Mouse (Mus musculus) G1E-ER4 (cell line): ENCODE measurements around the gene Mettl24. TPM values are rescaled to one million over a fixed set of nuclear protein-coding genes. Genes with fewer than 3 reads are reported as not detected.

Experiments
- GATA1 ChIP-seq: IDR thresholded peaks from one replicate; pipeline ENCODE4 v1.8.0; 2012; ENCODE audit warnings: low read length, inconsistent platforms
- polyA plus RNA-seq: library from polyadenylated mRNA; stranded (reverse); fragments of >175 nt; gene quantifications from 2 replicates; pipeline ENCODE4 v1.2.3, GENCODE M21; 2012

The Mettl24 gene
- polyA plus RNA-seq, 1 experiment, result not detected

DNA sequence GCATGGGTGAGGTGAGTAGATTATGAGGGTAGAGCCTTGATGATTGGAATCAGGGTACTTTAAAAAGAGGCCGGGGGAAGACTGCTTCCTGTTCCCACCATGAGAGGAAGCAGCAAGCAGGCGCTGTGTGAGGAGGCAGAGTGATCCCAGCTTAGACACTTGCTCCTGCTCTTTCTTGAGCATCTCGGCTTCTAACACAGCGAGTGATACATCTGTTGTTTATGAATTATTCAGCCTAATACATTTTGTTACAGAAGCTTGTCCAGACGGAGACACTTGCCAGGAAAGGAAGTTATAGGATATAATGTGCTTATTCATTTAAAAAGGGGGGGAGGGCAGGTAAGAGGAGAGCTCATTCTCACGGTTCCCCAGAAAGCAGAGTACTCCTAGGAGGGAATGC is 142.9 kb downstream of the Mettl24 start:
- no peak for TF ChIP-seq GATA1

DNA sequence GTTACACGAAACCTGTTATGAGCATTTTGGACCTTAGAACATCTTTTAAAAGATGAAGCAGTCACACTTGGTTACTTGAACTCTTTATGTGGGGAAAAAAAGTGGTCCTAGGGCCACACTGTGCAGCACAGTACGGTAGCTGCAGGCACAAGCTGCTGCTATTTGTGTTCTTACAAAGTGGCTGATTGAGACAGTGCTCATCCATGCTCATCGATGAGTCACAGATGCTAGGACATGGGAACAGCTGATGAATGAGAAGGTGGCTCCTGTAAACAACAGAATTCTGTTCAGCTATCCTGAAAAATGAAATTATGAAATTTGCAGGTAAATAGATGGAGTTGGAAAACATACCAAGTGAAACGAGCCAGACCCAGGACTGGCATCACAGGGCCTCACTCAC is 144.6 kb downstream of the Mettl24 start:
- TF ChIP-seq GATA1, result no peak

DNA sequence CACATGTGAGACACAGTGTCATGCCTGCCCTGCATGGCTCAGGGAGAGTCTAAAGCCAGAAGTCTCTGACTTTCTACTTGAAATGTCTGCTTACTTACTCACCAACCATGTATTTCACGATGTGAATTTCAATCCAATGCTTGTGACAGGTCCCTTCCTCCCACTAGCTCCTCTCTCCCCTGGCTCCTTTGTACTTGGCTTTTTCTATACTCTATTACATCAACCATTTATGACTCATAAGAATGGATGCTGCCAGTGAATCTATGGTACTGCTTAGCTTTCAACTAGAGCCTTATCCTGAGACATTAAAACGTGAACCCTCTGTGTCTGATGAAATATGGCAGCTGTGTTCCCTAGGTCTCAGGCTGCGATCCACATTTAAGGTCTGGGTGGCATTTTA is 147.2 kb downstream of the Mettl24 start:
- TF ChIP-seq GATA1, result no peak

DNA sequence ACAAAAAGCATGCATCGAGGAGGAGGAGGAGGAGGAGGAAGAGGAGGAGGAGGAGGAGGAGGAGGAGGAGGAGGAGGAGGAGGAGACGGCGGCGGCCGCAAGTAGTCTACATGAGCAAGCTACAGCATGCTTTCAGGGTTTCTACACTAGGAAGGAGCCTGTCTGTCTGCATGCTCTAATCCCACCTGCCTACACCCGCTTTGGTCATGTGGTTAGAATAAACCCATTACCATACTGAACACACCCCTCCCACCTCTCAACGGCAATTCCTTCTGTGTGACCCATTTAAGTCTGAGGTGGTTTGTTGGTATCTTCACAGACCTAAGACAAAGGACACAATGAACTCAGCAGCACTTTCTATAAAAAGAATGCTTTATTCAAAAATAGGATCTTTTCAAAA is 148.2 kb downstream of the Mettl24 start:
- no peak for TF ChIP-seq GATA1

DNA sequence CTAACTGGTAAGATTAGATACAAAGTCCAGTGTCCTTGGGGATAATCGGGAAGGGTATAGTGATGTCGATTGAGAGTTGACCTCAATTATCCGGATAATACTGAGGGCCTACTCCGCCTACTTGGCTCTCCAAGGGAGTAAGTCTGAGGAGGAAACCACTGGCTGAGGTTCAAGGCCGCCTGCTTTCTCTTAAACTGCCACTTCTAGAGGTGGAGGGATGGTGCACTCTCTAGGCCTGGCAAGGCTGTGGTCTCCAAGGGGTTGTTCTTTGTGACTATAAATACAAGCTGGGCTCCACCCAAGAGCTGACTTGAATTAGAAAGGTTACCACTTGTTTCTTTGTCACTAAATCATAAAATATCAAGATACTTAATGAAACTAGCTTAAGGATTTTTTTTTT is 157.0 kb downstream of the Mettl24 start:
- no peak for TF ChIP-seq GATA1

DNA sequence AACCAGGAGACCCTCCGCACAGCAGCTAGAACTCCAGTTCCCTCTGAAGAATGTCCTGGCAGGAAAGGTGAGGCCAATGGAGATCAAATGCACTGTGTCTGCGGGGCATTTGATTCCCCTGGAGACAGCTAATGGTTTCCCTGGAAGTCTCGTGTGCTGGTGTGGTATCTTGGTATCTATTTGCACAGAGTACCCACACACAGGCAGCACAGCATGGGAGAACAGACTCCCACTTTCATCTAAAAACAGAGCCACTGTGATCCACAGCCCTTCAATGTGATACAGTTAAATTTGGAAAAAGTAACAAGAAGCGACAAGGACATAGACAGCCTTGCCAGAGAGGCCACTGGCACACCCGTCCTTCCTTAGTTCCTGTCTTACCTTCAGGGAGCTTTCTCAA is 160.8 kb downstream of the Mettl24 start:
- no peak for TF ChIP-seq GATA1

DNA sequence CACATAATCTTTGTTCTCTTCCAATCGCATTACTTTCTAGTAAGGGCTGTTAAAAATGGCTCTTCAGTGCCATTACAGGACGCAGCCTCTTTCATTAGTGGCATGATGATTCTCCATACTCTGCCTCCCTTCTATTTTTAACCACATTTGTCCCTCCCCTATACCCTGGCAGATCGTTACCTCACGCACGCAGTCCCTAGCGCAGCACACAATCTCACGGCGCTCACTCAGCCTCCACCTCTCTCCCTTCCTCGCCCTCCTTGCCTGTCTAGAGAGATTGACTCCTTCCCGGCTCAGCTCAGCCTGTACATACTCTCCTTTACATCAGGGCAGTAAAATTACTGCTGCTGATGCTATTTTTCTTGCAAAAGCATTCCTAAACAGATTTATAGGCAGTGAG is 161.5 kb downstream of the Mettl24 start:
- TF ChIP-seq GATA1, result no peak

DNA sequence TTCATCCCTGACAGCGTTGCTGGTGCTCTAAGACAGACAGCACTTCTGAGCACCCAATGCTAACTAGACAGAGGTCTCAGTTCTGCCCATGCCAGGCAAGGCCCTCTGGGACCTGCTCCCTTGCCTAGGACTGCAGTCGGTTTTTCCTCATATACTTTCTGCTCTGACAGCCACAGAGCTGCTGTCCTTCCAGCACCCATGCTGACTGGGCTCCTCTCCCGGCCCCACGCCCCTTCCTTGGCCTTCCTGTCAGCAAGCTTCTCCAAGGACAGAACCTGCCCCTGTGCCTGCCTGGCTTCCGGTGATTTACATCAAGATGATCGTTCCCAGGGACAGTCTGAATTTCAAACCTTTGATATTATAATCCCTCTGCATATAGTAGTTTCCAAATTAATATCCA is 162.5 kb downstream of the Mettl24 start:
- TF ChIP-seq GATA1, result no peak

DNA sequence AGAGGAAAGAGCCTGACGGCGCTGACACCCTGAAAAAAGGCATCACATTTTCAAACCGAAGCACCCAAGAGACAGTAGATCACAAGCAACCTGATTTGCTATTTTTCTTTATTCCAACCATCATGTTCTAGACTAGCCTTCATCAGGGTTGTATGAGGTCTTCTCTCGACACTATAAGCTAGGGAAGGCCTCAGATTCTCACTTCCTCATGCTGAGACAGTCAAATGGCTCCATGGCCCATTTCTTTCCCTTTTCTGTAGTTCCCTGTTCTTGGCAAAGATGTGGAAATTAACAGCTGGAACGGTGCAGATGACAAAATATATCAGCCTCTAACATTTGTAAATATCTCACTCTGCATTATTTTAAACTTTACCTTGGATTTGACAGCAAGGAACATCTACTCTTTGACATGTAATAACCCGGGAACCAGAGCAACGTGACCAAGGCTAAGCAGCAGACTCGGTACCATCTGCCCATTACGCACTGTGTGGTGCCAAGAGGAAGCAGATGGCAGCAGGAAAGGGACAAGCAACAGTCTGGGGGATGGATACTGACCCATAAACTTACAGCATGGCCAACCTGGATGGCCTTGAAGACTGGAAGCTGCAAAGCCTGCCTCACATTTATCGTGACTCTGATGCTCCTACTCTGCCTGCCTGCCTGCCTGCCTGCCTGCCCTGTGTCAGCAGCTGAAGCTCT is 164.2 kb downstream of the Mettl24 start:
- no peak for TF ChIP-seq GATA1

DNA sequence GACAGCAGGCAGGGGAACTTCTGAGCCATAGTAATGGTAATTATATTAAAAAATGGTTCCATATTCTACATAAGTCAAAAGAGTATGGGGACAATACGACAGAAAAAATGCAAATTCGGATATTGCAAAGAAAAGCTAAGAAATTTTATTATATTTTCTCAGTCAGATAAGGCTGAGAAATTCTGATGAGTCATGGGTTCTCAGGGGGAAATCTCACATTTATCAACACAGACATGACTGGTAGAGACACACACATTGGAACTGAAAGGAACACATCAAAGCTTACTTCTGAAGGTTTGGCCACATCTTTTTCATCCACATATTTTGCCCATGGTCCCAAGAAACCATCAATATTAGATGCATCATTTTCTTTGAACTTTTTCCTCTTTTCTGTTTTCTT is 167.6 kb downstream of the Mettl24 start:
- TF ChIP-seq GATA1, result no peak

DNA sequence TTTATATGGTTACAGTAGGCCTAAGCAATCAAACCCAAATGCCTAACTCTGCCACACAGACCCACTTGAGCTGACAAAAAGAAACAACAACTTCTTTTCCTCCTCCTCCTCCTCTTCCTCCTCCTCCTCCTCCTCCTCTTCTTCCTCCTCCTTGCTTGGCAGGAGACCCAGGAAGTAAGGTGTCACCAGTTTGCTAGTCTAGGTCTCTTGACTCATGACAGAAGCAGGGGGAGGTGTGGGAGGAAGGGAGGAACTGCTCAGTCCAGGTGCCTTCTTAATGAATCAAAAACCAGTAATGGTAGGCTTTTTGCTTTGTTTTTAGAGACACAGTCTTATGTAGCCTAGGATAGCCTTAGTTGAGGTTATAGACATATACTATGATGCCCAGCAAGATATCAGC is 168.1 kb downstream of the Mettl24 start:
- TF ChIP-seq GATA1, result no peak

DNA sequence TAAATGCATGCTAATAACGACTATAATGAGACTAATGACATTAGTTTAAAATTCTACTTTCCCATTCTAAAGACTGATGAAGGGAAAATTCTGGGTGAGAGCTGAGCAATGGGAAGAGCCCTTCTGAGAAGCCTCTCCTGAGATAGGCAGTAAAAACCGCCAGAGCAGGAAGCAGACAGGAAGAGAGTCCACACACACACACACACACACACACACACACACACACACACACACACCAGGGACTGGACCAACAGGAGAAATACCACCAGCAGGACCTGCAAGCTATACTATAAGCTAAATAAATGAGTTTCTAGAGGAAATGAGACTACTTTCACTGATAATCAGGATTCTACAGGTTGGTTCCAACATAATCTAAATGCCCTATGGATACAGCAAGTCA is 172.5 kb downstream of the Mettl24 start:
- no peak for TF ChIP-seq GATA1

DNA sequence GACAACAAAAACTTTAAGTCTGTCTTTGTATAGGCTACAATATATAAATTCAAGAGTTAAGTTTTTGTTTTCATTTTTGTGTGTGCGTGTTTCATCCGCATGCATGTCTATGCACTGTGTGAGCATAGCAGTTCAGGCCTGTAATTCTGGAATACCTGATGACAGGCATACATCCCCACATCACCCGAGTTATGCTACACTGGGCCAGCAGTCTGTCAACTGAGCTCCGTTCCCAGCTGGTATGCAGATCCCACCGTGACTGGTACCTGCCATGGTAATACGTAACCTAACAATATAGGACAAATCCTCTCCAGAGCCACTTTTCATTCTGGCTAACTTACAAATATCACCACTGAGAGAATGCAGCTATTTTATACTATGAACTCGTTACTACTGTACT is 173.6 kb downstream of the Mettl24 start:
- TF ChIP-seq GATA1, result no peak

DNA sequence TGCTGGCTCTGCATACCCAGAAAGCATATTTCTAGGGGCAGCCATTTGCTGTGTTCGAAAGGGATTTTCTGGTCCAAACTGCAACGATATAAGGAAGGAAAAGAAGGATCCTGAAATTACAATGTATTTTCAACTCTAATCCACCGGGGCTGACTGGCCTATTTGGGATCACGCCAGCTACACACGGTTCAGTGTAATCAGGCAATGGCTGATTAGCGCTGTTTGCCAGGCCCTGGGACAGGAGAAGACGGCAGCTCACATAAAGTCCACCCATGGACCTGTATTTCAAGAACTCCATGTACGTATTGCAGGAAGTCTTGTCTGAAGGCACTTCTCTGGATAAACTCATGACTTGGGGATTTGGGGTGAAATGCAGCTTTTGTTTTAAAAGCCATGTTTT is 174.5 kb downstream of the Mettl24 start:
- no peak for TF ChIP-seq GATA1

Other genes starting within 250 kb of the Mettl24 start
- not detected in 2 replicates for gene Slc22a16, start 112.9 kb upstream of the Mettl24 start, polyA plus RNA-seq
- gene Ddo, start 53.3 kb upstream of the Mettl24 start, polyA plus RNA-seq, result not detected in 2 replicates
- 4.1 and 9.2 TPM in 2 replicates for gene Cdc40, start 200.0 kb downstream of the Mettl24 start, polyA plus RNA-seq
- 14.6 and 15.7 TPM in 2 replicates for gene Wasf1, start 200.2 kb downstream of the Mettl24 start, polyA plus RNA-seq